Mouse (Mus musculus): ENCODE data around the gene Dcbld1.
"Not testable (repeated sequence)": the region's sequence is repeated elsewhere in the genome, so short reads cannot be mapped to it uniquely, and the experiment has no call there.

DNA sequence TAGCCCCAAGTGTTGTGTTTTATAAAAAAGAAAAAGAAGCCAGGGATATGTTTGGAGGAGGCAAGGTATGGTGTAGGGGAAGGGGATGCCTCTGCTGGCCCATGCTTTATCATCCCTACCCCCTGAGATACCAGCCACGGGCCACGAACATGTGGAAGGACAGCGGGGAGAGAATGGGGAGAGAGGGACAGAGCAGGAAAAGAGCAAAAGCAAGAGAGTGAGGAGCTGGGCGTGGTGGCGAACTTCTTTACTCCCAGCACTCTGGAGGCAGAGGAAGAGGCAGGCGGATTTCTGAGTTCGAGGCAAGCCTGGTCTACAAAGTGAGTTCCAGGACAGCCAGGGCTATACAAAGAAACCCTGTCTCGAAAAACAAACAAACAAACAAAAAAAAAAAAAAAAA lies 44.1 kb downstream of the Dcbld1 start:
- TF ChIP-seq CTCF (IDR thresholded peaks at IDR 0.05; ENCODE audit: borderline replicate concordance, control insufficient read depth, extremely low read depth, insufficient read depth, low read length, poor library complexity); POLR2A (IDR thresholded peaks at IDR 0.05; ENCODE audit: control insufficient read depth, extremely low read depth, insufficient read depth, low read length, poor library complexity): not testable (repeated sequence)
